In genomic region chr12:34489629-34490028, GRCm38 (mm10) we compare ENCODE assay signal across 23 mouse cellular contexts.
DNase-seq lines count a peak whose midpoint lies in the region; ATAC-seq and TF ChIP-seq lines count a peak whose summit lies in the region.
"Had no signal": no experiment of that assay in that cellular context is flagged by ENCODE, and none has a peak within 500 bp of the region (broad histone marks: within the 10 kb centered on the region; RNA-seq: fewer than 3 reads in every experiment).

No protein-coding gene starts in this region.

- no peaks in the 10 kb centered on the region for H3K9me3 ChIP-seq in hindbrain, postnatal 0 days (ENCODE audit: low read length)

- H3K27me3 ChIP-seq in splenic B cell, adult 2 months (ENCODE audit: control insufficient read depth, insufficient read depth, low read length, poor library complexity, severe bottlenecking), result no peaks in the 10 kb centered on the region
- H3K27me3 ChIP-seq in heart, adult 2 months (ENCODE audit: control insufficient read depth, insufficient read depth, low read length), result no peaks in the 10 kb centered on the region
- no peaks in the 10 kb centered on the region for H3K27me3 ChIP-seq in hindbrain, postnatal 0 days (ENCODE audit: insufficient read depth, low read length)
- H3K27me3 ChIP-seq: CH12.LX had no signal

- H3K79me2 ChIP-seq in heart, adult 2 months (replicated peaks; ENCODE audit: control insufficient read depth, insufficient read depth, low read length), result peaks cover 4% of the 10 kb centered on the region; the same call in 1 of the 2 replicates

- no peak overlapping the region for H3K4me2 ChIP-seq in hindbrain, postnatal 0 days (ENCODE audit: low read depth, low read length)

- H3K4me3 ChIP-seq in layer of hippocampus, adult 2 months, result no peak overlapping the region
- H3K4me3 ChIP-seq in heart, adult 2 months, result no peak overlapping the region
- no peak overlapping the region for H3K4me3 ChIP-seq in hindbrain, postnatal 0 days (ENCODE audit: low read length)

- no peak for TF ChIP-seq CTCF in layer of hippocampus, adult 2 months (conservative IDR thresholded peaks at IDR 0.05)
- TF ChIP-seq CTCF in heart, adult 2 months (IDR thresholded peaks at IDR 0.05), result no peak
- TF ChIP-seq CTCF in hindbrain, postnatal 0 days (IDR thresholded peaks at IDR 0.05; ENCODE audit: low read depth), result no peak

- no peak overlapping the region for H3K27ac ChIP-seq in layer of hippocampus, adult 2 months
- no peak overlapping the region for H3K27ac ChIP-seq in heart, adult 2 months
- H3K27ac ChIP-seq in hindbrain, postnatal 0 days, result no peak overlapping the region

- no peaks in the 10 kb centered on the region for H3K36me3 ChIP-seq in splenic B cell, adult 2 months (ENCODE audit: control insufficient read depth, insufficient read depth, low read length, poor library complexity, severe bottlenecking)
- H3K36me3 ChIP-seq in heart, adult 2 months (ENCODE audit: control insufficient read depth, insufficient read depth, low read length), result no peaks in the 10 kb centered on the region; the same call in none of the 2 replicates
- H3K36me3 ChIP-seq in hindbrain, postnatal 0 days (ENCODE audit: insufficient read depth, low read length), result no peaks in the 10 kb centered on the region
- H3K36me3 ChIP-seq: G1E had no signal

- ATAC-seq in CD4-positive, CD25-positive, alpha-beta regulatory T cell, adult 4 months, result peak; percentile 82
- peak; percentile 60 for ATAC-seq in inflammation-experienced regulatory T-cells, adult 6 months
- ATAC-seq in hindbrain, postnatal 0 days, result no peak
- ATAC-seq: activated CD4-positive, CD25-positive, alpha-beta regulatory T cell, adult 4 months; Patski had no signal

- intact Hi-C loops in heart, adult 2 months (cut with DNase I), result no loop called here

- no peaks in the 10 kb centered on the region; the same call in 1 of the 2 replicates for H3K4me1 ChIP-seq in heart, adult 2 months (ENCODE audit: control insufficient read depth, insufficient read depth, low read length)
- H3K4me1 ChIP-seq in hindbrain, postnatal 0 days (ENCODE audit: insufficient read depth, low read length), result no peaks in the 10 kb centered on the region

- no peak overlapping the region for H3K9ac ChIP-seq in heart, adult 2 months (ENCODE audit: low read depth, low read length)
- H3K9ac ChIP-seq in hindbrain, postnatal 0 days (replicated peaks; ENCODE audit: low read length), result no peak overlapping the region

- TF ChIP-seq POLR2A in heart, adult 2 months (IDR thresholded peaks at IDR 0.05; ENCODE audit: insufficient read depth, low read depth, low read length), result no peak

- peak; percentile 52 for DNase-seq in CD4-positive, CD25-positive, alpha-beta regulatory T cell, adult 2 months (ENCODE audit: low read depth, low spot score)
- DNase-seq in splenic B cell, adult 2 months (ENCODE audit: low read depth, low spot score), result peak; percentile 52
- DNase-seq in lung, postnatal 4 days, result no peak
- DNase-seq in layer of hippocampus, adult 2 months (ENCODE audit: low spot score in 2 of 2), result no peak
- DNase-seq in heart, adult 2 months, result no peak
- DNase-seq in hindbrain, postnatal 0 days (ENCODE audit: low spot score), result no peak
- DNase-seq: adrenal gland, adult 2 months; adrenal gland, adult 8-10 months; adrenal gland, postnatal 10 days; adrenal gland, postnatal 14 days; adrenal gland, postnatal 25 days; adrenal gland, postnatal 36 days; B cell, adult 2 months; cerebellum, adult 11 months; cerebellum, adult 11-12 months; cerebellum, adult 18-20 months; cerebellum, adult 2 months had no signal

- no peak for TF ChIP-seq EP300 in heart, adult 2 months (IDR thresholded peaks at IDR 0.05; ENCODE audit: insufficient read depth, low read depth, low read length)

Comparison
In these comparisons a context has a peak if more than half of its experiments do, and no peak if none do; other contexts are left out.
1. DNase-seq: peak in CD4-positive, CD25-positive, alpha-beta regulatory T cell, adult 2 months (single experiment) and splenic B cell, adult 2 months (single experiment); none in lung, postnatal 4 days (0 of 2), layer of hippocampus, adult 2 months (0 of 2), heart, adult 2 months (0 of 2) and hindbrain, postnatal 0 days (single experiment).